Mouse (Mus musculus) kidney, adult 2 months (tissue): ENCODE data around the gene Hes3. TPM values are rescaled to one million over a fixed set of nuclear protein-coding genes. Genes with fewer than 3 reads are reported as not detected.
A peak's percentile ranks its signal among the peaks of the same experiment; 100 is the strongest.

ENCODE experiments used
- DNase-seq: peaks from one replicate; pipeline ENCODE4 v3.0.0; 2021
- H3K27ac ChIP-seq: fragments of 200-500 bp; 2 replicates; pipeline ENCODE4 v1.5.1; 2012; ENCODE audit warnings: low read depth, low read length, control low read depth, inconsistent platforms; ENCODE audit not compliant: insufficient read depth
- H3K27me3 ChIP-seq: fragments of 200-500 bp; replicated peaks from 2 replicates; pipeline ENCODE4 v1.6.1; 2012; ENCODE audit warnings: mild to moderate bottlenecking, moderate library complexity, low read length, inconsistent platforms; ENCODE audit not compliant: control insufficient read depth, insufficient read depth
- H3K36me3 ChIP-seq: fragments of 200-500 bp; 2 replicates; pipeline ENCODE4 v1.6.1; 2012; ENCODE audit warnings: mild to moderate bottlenecking, moderate library complexity, low read length, inconsistent platforms; ENCODE audit not compliant: control insufficient read depth, insufficient read depth
- H3K4me1 ChIP-seq: fragments of 200-500 bp; 2 replicates; pipeline ENCODE4 v1.6.1; 2011; ENCODE audit warnings: low read length; ENCODE audit not compliant: control insufficient read depth, insufficient read depth
- H3K4me3 ChIP-seq: fragments of 200-500 bp; 2 replicates; pipeline ENCODE4 v1.5.1; 2011; ENCODE audit warnings: mild to moderate bottlenecking, low read depth, low read length, control low read depth; ENCODE audit not compliant: insufficient read depth
- CTCF ChIP-seq: fragments of 200-500 bp; conservative IDR thresholded peaks from 2 replicates; pipeline ENCODE4 v1.5.1; 2011; ENCODE audit warnings: low read depth, mild to moderate bottlenecking, control low read depth, low read length, moderate library complexity, mixed read lengths; ENCODE audit not compliant: insufficient read depth, insufficient read length
- POLR2A ChIP-seq: fragments of 200-500 bp; IDR thresholded peaks from one replicate; pipeline ENCODE4 v1.6.1; 2011; ENCODE audit warnings: low read depth, low read length, control low read depth
- WGBS: fragments of 180-500 bp; shearing (Covaris S2); methylation state at CpG from one replicate; pipeline ENCODE4 v1.1.7; 2018; 5-methylcytosine and 5-hydroxymethylcytosine counted together
- polyA plus RNA-seq: library from polyadenylated mRNA; depleted of rRNA; stranded (reverse); fragments of >200 nt; gene quantifications from 2 replicates; pipeline ENCODE4 v1.2.3, GENCODE M21; 2012; rRNA removed

The Hes3 gene
- not detected in 2 replicates for polyA plus RNA-seq

DNA sequence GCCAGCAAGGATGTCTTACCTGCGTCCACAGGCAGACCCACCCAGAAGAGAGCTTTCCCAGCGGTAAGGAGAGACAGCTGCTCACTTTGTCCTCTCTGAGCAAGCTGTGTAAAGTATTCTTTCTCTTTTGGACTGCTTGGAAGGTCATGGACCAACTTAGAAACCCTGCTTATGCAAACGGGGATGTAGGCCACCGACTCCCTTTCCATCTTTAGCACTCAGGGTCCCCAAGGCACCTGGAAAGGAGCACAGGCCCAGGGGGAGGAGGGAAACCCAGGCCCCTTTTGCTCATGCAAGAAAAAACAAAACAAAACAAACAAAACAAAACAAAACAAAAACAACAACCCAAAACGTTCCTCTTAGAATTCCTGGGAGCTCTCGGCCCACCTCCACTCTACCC lies at the start of gene Hes3:
Gene Hes3 (minus strand): TSS at position 101 of the 400 bp plus-strand sequence.
- no peak for DNase-seq
- H3K27ac ChIP-seq = no peak within 1 kb of the TSS
- H3K36me3 ChIP-seq = no peaks in the 10 kb centered on the region
- H3K27me3 ChIP-seq = no peaks in the 10 kb centered on the region
- no peak within 1 kb of the TSS for H3K4me3 ChIP-seq
- 44% methylated on average over 6 of the region's 6 CpGs for WGBS
- no peak for TF ChIP-seq CTCF
- TF ChIP-seq POLR2A = no peak
- peaks cover 2% of the 10 kb centered on the region; the same call in 1 of the 2 replicates for H3K4me1 ChIP-seq

DNA sequence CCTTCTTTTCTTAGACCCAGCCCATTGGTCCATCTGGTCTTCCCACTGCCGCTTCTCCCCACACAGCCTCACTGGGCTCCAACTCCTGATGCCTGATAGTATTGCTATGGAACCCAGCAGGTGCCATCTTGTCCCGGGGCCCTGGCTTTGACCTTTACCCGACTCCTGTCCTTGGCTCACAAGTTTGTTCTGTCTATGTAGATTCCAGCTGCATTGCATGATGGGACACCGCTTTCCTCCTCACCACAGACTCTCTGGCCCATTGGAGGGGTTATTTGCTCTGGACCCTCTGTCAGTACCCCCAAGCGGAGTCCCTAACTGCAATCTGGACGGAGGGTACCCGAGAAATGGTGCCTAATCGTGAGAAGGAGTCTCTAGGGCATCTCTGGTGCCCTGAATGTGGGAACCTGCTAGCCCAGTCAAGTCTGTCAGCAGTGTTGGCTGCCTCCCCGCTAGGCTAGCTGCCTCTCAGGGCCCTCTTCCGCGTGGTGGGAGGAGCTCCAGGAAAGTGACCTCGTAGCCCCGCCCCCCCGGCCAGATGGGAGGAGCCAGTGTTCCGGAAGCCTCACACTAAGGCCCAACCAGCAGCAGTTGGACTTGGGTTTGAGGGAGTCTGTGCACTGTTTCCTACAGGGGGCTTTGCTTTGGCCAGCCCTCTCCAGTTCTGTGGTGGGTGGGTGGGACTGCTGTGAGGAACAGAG lies 49.3 kb upstream of the Hes3 start:
- Histone ChIP-seq H3K36me3 (no peaks in the 10 kb centered on the region), H3K4me3 (no peak overlapping the region), H3K27me3 (peaks cover 4% of the 10 kb centered on the region; the same call in 1 of the 2 replicates), H3K4me1 (no peaks in the 10 kb centered on the region), H3K27ac (no peak overlapping the region)
- DNase-seq = no peak
- TF ChIP-seq CTCF (no peak), POLR2A (no peak)
- 43% methylated on average over 15 of the region's 15 CpGs for WGBS

DNA sequence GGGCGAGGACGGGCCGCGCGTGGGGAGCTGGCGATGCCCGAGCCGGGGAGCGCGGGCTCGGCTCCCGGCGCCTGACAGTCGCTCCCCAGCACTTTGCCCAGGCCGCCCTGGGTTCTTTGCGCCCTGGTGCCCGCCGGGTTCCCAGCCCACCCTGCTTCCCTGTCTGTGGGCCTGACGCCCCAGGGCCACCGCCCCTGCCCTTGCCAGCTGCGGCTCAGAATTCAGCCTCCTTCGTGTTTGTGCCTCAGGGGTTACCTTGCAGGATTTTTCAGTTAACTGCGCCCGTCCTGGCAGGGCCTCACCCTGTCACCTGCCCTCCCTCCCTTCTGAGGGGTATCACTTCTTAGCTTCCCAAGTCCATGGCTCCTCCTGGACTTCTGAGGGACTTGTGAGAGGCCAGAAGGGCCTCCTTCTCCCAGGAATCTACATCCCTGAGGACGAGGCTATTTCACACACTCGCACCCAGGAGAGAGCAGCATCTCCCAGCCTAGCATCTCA lies 47.9 kb upstream of the Hes3 start:
- TF ChIP-seq CTCF = no peak
- no peak for TF ChIP-seq POLR2A
- no peaks in the 10 kb centered on the region for H3K36me3 ChIP-seq

DNA sequence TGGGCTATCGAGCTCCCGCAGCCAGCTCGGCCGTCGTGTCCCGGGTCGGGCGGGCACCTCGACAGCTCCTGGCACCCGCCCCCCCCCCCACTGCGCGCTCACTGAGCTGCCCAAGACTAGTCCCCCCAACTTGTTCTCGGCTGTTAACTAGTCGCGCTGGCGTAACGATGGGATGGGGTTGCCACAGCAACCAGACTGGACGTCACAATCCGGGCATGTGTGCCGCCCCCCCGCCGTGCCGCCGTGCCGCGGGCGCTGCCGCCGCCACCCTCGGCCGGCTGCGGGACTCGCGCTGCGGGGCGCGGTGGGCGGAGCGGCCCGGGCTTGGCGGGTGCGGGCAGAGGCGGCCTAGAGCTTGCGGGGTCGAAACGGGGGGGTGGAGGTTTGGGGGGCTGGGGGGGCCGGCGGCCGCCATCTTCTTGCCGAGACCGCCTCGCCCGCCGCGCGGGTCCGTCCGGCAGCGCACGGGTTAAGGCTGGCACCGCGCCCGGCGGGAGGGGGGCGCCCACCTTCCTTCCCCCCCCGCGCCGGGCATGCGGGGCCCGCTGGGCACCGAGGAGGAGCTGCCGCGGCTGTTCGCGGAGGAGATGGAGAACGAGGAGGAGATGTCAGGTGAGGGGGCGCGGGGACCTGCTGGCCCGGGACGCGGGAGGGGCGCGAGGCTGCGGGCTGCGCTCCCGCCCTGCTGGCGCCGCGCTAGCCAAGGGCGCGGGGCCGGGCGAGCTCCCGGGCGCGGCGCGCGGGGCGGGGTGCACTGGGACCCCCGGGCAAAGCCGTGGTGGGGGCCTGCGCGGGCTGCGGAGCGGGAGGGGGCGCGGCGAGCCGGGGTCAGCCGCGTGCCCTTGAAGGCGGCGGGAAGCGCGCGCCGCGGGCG lies 47.2 kb upstream of the Hes3 start, which contains the start of gene Chd5:
Gene Chd5 (plus strand): TSS at position 233 of the 874 bp plus-strand sequence.
- no peak for DNase-seq
- no peak for TF ChIP-seq POLR2A
- no peak for TF ChIP-seq CTCF
- WGBS = 2% methylated on average over 115 of the region's 120 CpGs
- peak within 1 kb of the TSS; percentile 30; the same call in 1 of the 2 replicates for H3K4me3 ChIP-seq
- H3K4me1 ChIP-seq = no peaks in the 10 kb centered on the region
- H3K27me3 ChIP-seq = peaks cover 4% of the 10 kb centered on the region; the same call in 1 of the 2 replicates
- no peaks in the 10 kb centered on the region for H3K36me3 ChIP-seq
- H3K27ac ChIP-seq = no peak within 1 kb of the TSS

More for the DNA sequence above, 47.9 kb upstream of the Hes3 start:
- Histone ChIP-seq H3K4me1 (no peaks in the 10 kb centered on the region), H3K4me3 (peak overlapping the region; percentile 30; the same call in 1 of the 2 replicates), H3K27me3 (peaks cover 4% of the 10 kb centered on the region; the same call in 1 of the 2 replicates), H3K27ac (no peak overlapping the region)
- no peak for DNase-seq
- 5% methylated on average over 25 of the region's 26 CpGs for WGBS

DNA sequence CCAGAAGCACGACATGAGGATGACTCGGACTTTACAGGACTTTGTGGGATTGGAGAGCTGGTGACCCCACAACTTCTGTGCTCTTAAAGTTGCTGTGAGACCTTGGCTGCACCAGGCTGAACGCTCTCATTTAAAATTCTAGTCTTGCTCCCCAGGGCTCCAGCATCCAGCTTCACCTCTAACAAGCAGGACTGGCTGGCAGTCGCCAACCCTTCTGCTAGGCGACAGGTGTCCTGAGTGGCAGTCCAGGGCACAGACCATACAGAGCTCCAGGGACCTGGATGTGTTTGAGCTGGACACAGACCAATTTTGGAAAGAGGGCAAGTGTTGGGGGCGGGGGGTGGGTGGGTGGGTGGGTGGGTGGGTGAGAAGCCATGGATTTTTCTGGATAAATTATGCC lies 46.3 kb upstream of the Hes3 start:
- DNase-seq = no peak
- Histone ChIP-seq H3K27me3 (peaks cover 4% of the 10 kb centered on the region; the same call in 1 of the 2 replicates), H3K4me3 (no peak overlapping the region), H3K27ac (no peak overlapping the region), H3K4me1 (no peaks in the 10 kb centered on the region), H3K36me3 (no peaks in the 10 kb centered on the region)
- no peak for TF ChIP-seq POLR2A
- TF ChIP-seq CTCF = no peak
- 29% methylated on average over 6 of the region's 6 CpGs for WGBS

DNA sequence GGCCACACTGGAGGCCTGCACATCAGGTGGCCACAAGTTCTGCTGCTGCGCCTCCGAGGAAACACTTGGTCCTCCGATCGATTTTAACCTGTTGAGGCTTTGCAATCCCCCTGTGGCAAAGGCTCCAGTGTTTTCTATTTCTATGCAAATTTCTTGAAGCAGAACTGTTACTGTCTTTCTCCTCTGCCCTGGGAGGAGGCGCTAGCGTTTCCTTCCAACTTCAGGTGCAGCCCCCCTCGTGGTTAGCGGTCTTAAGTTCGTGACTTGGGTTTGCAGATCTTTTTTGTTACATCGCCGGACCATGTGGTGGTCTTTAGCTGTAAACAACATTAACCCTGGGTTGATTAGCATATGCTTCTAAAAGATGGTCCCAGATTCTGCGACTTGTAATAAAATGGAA lies 42.1 kb upstream of the Hes3 start:
- H3K4me3 ChIP-seq = no peak overlapping the region
- TF ChIP-seq POLR2A = no peak
- DNase-seq = no peak
- H3K36me3 ChIP-seq = no peaks in the 10 kb centered on the region; the same call in 1 of the 2 replicates
- H3K27ac ChIP-seq = no peak overlapping the region
- 0 out of 2 replicates have a peak, but pooled peaks cover 1% of the 10 kb centered on the region for H3K27me3 ChIP-seq
- H3K4me1 ChIP-seq = no peaks in the 10 kb centered on the region
- 94% methylated on average over 12 of the region's 12 CpGs for WGBS

DNA sequence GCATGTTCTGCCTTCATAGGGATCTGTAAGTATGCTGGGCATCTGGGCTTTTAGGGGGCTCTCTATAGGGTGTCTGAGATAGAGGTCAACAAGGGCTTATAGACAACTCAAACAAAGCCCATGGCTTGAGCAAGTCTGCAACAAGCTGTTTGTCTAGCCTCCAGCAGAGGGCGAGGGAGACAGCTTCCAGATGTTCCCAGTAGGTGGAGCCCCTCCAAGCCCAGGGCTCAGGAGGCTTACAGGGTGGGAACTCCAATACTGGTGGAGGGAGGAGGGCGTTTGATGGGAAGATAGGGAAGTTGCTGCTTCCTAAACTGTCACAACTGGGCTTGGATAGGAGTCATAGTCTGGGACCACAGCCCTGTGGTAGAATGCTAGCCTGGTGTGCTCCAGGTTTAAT lies 41.5 kb upstream of the Hes3 start:
- WGBS = 21% methylated on average over 2 of the region's 2 CpGs
- no peaks in the 10 kb centered on the region for H3K27me3 ChIP-seq
- peak; percentile 94; the same call in 1 of the 2 replicates for TF ChIP-seq CTCF
- TF ChIP-seq POLR2A = no peak
- H3K4me3 ChIP-seq = no peak overlapping the region
- no peaks in the 10 kb centered on the region for H3K4me1 ChIP-seq
- peak; percentile 60 for DNase-seq
- no peak overlapping the region for H3K27ac ChIP-seq
- H3K36me3 ChIP-seq = no peaks in the 10 kb centered on the region; the same call in 1 of the 2 replicates
